Mouse (Mus musculus) ES-Bruce4 (cell line): ENCODE data around the gene Ceacam1. TPM values are rescaled to one million over a fixed set of nuclear protein-coding genes. Genes with fewer than 3 reads are reported as not detected.
A peak's percentile ranks its signal among the peaks of the same experiment; 100 is the strongest.
"Not testable (repeated sequence)": the region's sequence is repeated elsewhere in the genome, so short reads cannot be mapped to it uniquely, and the experiment has no call there.

Experiments used
- H3K27ac ChIP-seq: 2 replicates; pipeline ENCODE4 v1.5.1; 2012; ENCODE audit warnings: low read length, inconsistent platforms; ENCODE audit not compliant: insufficient read depth
- H3K27me3 ChIP-seq: 2 replicates; pipeline ENCODE4 v1.6.1; 2012; ENCODE audit warnings: mild to moderate bottlenecking, low read length, inconsistent platforms; ENCODE audit not compliant: control insufficient read depth, poor library complexity, insufficient read depth, severe bottlenecking
- H3K36me3 ChIP-seq: 2 replicates; pipeline ENCODE4 v1.6.1; 2012; ENCODE audit warnings: inconsistent platforms, mild to moderate bottlenecking, low read length, moderate library complexity; ENCODE audit not compliant: control insufficient read depth, poor library complexity, insufficient read depth, severe bottlenecking
- H3K4me1 ChIP-seq: one replicate; pipeline ENCODE4 v1.8.1; 2011; ENCODE audit warnings: low read length; ENCODE audit not compliant: control insufficient read depth, insufficient read depth
- H3K4me3 ChIP-seq: 2 replicates; pipeline ENCODE4 v1.5.1; 2011; ENCODE audit warnings: low read depth, mild to moderate bottlenecking, low read length
- H3K9ac ChIP-seq: 2 replicates; pipeline ENCODE4 v1.6.1; 2012; ENCODE audit warnings: low read depth, mild to moderate bottlenecking, inconsistent platforms; ENCODE audit not compliant: poor library complexity, severe bottlenecking
- H3K9me3 ChIP-seq: replicated peaks from 2 replicates; pipeline ENCODE4 v1.6.1; 2012; ENCODE audit warnings: mild to moderate bottlenecking, low read length, inconsistent platforms; ENCODE audit not compliant: control insufficient read depth, poor library complexity, insufficient read depth, severe bottlenecking
- CTCF ChIP-seq: IDR thresholded peaks from one replicate; pipeline ENCODE4 v1.8.1; 2011; ENCODE audit warnings: low read depth, low read length
- EP300 ChIP-seq: IDR thresholded peaks from 2 replicates; pipeline ENCODE4 v1.6.1; 2011; ENCODE audit warnings: low read depth, low read length; ENCODE audit not compliant: insufficient read depth
- POLR2A ChIP-seq: IDR thresholded peaks from one replicate; pipeline ENCODE4 v1.8.1; 2011; ENCODE audit warnings: low read length; ENCODE audit not compliant: insufficient read depth
- polyA plus RNA-seq: library from polyadenylated mRNA; stranded (reverse); fragments of >200 nt; gene quantifications from 2 replicates; pipeline ENCODE4 v1.2.4, GENCODE M21; 2011; ENCODE audit warnings: low read depth; ENCODE audit not compliant: missing spikeins, insufficient read depth, insufficient read length

The Ceacam1 gene
- polyA plus RNA-seq, 1 experiment: 1.5 TPM

- H3K4me3 ChIP-seq: no peak overlapping the region
- H3K36me3 ChIP-seq: no peaks in the 10 kb centered on the region
- no peaks in the 10 kb centered on the region for H3K4me1 ChIP-seq
- H3K9ac ChIP-seq: no peak overlapping the region
- H3K27me3 ChIP-seq: no peaks in the 10 kb centered on the region
- no peak for TF ChIP-seq CTCF
- no peak for TF ChIP-seq EP300
- no peak for TF ChIP-seq POLR2A
- H3K9me3 ChIP-seq: no peaks in the 10 kb centered on the region
- H3K27ac ChIP-seq: no peak overlapping the region
These were observed 12.4 kb downstream of the Ceacam1 start for GRCm38 (mm10) chr7:25465010-25465409.

- not testable (repeated sequence) for H3K4me1 ChIP-seq, H3K9ac ChIP-seq, H3K9me3 ChIP-seq, H3K27ac ChIP-seq, H3K4me3 ChIP-seq, H3K36me3 ChIP-seq, H3K27me3 ChIP-seq
These were observed 15.4 kb downstream of the Ceacam1 start for GRCm38 (mm10) chr7:25462033-25462337.

GRCm38 (mm10) chr7:25461336-25462032, 15.9 kb downstream of the Ceacam1 start:
- H3K36me3 ChIP-seq: not testable (repeated sequence)

DNA sequence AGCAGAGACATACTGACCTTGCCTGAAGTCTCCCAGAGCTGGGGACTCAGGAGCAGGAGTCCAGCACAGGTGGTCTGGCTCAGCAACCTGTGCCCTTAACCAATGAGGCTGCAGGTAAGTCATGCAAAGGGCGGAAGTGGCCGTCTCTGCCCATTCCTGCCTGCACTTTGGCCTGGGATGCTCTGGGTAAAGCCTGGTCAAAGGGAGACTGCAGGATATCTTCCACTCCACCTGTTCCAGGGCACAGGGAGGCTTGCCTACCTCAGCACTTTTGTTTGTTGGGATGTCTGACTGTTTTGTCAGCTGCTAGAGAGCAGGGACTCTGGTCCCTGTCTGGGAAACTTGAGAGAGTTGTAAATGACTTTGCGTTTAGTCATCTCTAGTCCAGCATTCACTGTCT, 25.3 kb downstream of the Ceacam1 start:
- peaks cover 4% of the 10 kb centered on the region for H3K4me1 ChIP-seq
- H3K4me3 ChIP-seq: no peak overlapping the region
- H3K36me3 ChIP-seq: no peaks in the 10 kb centered on the region
- no peak overlapping the region for H3K9ac ChIP-seq
- no peaks in the 10 kb centered on the region for H3K9me3 ChIP-seq
- H3K27me3 ChIP-seq: no peaks in the 10 kb centered on the region
- no peak for TF ChIP-seq POLR2A
- TF ChIP-seq EP300: no peak
- TF ChIP-seq CTCF: no peak
- H3K27ac ChIP-seq: no peak overlapping the region

More at GRCm38 (mm10) chr7:25461336-25462032, 15.9 kb downstream of the Ceacam1 start:
- H3K27me3 ChIP-seq, H3K9ac ChIP-seq, H3K4me3 ChIP-seq, H3K4me1 ChIP-seq, H3K9me3 ChIP-seq: not testable (repeated sequence)
- H3K27ac ChIP-seq: 0 out of 2 replicates have a peak overlapping the region, but pooled peaks have one; percentile 44

DNA sequence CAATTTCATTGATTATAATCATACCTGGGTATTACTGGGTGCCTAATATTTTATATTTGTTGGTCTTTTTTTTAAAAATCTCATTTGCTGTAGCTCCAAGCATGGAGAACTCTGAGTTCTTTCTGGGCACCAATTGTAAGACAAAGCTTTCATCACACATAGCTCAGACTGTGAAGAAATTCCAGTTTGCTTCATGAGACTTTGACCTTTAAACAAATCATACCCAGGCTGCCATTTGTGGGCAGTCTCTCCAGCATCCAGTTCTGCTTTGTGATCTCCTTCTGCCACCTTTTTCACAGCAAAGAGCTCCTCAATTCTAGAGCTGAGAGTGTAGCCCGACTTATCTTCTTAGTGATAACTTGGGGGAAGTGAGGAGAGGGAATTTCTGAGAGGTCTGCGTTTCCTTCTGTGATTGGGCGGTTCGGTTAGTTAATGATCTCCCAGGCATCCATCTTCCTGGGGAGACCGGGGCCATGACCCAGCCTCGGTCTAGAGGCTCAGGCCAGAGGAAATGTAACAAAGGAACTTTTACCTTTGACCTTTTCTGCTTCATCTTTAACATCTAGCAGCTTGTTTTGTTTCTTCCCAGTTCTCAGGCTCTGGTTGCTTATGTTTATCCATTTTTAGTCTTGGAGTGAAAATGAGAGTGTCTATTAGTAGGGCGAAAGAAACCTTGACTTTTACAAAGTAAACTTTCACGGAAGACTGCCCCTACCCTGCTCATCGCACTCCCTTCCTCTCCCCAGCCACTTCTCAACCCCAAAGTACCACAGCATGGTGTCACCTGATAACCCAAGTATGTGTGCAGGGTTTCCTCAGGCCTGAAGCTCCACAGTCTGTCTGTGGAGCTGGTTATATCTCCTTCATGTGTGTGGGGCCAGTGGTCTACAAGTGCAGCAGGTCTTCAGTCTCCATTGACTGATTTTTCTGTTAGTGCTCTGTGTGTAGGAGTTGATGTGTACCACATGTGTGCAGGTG, 27.2 kb downstream of the Ceacam1 start:
- Histone ChIP-seq H3K9me3 (no peaks in the 10 kb centered on the region), H3K27me3 (no peaks in the 10 kb centered on the region), H3K36me3 (no peaks in the 10 kb centered on the region), H3K27ac (no peak overlapping the region), H3K4me1 (peaks cover 4% of the 10 kb centered on the region), H3K9ac (no peak overlapping the region), H3K4me3 (no peak overlapping the region)
- no peak for TF ChIP-seq CTCF
- no peak for TF ChIP-seq POLR2A

DNA sequence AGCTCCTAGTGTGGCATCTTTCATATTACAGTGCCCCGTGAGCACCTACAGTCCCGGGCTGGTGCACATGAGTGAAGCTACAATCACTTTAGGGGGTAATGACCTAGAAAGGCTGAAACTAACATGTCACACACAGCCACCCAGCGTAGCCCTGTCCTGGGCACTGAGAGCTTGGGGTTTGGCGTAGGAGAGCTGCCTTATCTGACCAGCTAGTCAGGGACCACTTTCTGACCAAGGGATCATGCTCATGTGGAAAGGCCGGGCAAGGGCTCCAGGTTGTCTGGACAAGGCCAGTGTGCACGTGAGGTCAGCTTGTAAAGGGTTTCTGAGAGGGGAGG, 36.6 kb downstream of the Ceacam1 start:
- no peak overlapping the region for H3K9ac ChIP-seq
- no peaks in the 10 kb centered on the region for H3K27me3 ChIP-seq
- no peak overlapping the region for H3K4me3 ChIP-seq
- no peak overlapping the region for H3K27ac ChIP-seq
- H3K36me3 ChIP-seq: no peaks in the 10 kb centered on the region
- peaks cover under 1% of the 10 kb centered on the region for H3K4me1 ChIP-seq
- TF ChIP-seq CTCF (no peak), POLR2A (no peak), EP300 (no peak)
- H3K9me3 ChIP-seq: no peaks in the 10 kb centered on the region
